ENCODE assay signal across 19 mouse cellular contexts in the genomic region with DNA sequence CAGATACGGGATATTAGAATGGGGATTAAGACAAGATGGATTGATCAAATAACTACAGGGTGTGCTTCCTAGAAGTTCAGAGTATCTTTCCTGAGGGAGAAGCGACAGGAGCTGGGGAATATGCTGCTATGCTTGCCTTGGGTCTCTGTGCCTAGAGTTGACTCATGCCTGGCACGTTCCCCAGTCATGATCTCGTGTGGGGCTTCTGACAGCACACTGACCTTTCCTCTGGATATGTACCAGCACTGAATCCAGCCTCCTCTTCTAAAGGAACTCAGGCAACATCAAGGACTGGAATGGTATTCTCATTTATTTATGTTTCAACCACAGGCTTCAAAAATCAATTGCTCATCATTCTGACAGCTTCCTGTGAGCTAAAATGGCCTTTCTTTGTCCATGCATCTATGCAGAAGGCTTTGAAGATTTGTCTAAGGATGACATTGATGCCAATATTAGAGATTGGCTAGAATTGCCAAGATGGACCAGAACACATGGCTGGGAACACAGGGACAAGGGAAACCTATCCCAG. TPM values are rescaled to one million over a fixed set of nuclear protein-coding genes. Genes with fewer than 3 reads are reported as not detected.
DNase-seq lines count a peak whose midpoint lies in the region; ATAC-seq and TF ChIP-seq lines count a peak whose summit lies in the region.
"Had no signal": no experiment of that assay in that cellular context is flagged by ENCODE, and none has a peak within 500 bp of the region (broad histone marks: within the 10 kb centered on the region; RNA-seq: fewer than 3 reads in every experiment).

No protein-coding gene starts in this region.

- no peak overlapping the region for H3K27ac ChIP-seq in hindbrain, postnatal 0 days
- no peak overlapping the region for H3K27ac ChIP-seq in hindbrain, embryonic 14.5 days
- H3K27ac ChIP-seq in thymus, adult 2 months (ENCODE audit: control insufficient read depth, insufficient read depth, low read length), result no peak overlapping the region
- H3K27ac ChIP-seq: forebrain, embryonic 12.5 days; hindbrain, embryonic 10.5 days; limb, embryonic 12.5 days; macrophage had no signal

- no peaks in the 10 kb centered on the region for H3K4me1 ChIP-seq in hindbrain, postnatal 0 days (ENCODE audit: insufficient read depth, low read length)
- H3K4me1 ChIP-seq in hindbrain, embryonic 14.5 days (replicated peaks; ENCODE audit: control insufficient read depth, insufficient read depth, low read length), result no peaks in the 10 kb centered on the region
- no peaks in the 10 kb centered on the region for H3K4me1 ChIP-seq in thymus, adult 2 months (replicated peaks; ENCODE audit: control insufficient read depth, insufficient read depth, low read length)
- H3K4me1 ChIP-seq: forebrain, embryonic 12.5 days; heart, embryonic 12.5 days; hindbrain, embryonic 10.5 days; limb, embryonic 12.5 days had no signal

- TF ChIP-seq CTCF in hindbrain, postnatal 0 days (IDR thresholded peaks at IDR 0.05; ENCODE audit: low read depth), result no peak
- TF ChIP-seq CTCF in thymus, adult 2 months (IDR thresholded peaks at IDR 0.05; ENCODE audit: borderline replicate concordance, control insufficient read depth, extremely low read depth, insufficient read depth, low read length, poor library complexity), result no peak

- DNase-seq in hindbrain, postnatal 0 days (ENCODE audit: low spot score), result peak; percentile 38
- DNase-seq in hindbrain, embryonic 14.5 days (ENCODE audit: low spot score), result no peak
- peak; percentile 78 for DNase-seq in adipocyte (ENCODE audit: low spot score)
- DNase-seq in adrenal gland, postnatal 25 days, result peak; percentile 67
- DNase-seq in cerebellum, postnatal 14 days, result peak; percentile 31 to 37
- no peak for DNase-seq in thymus, adult 2 months
- DNase-seq in lung, postnatal 14 days, result no peak
- DNase-seq: liver, postnatal 0 days; thymus, postnatal 25 days had no signal

- H3K36me3 ChIP-seq in hindbrain, postnatal 0 days (ENCODE audit: insufficient read depth, low read length), result no peaks in the 10 kb centered on the region
- no peaks in the 10 kb centered on the region for H3K36me3 ChIP-seq in hindbrain, embryonic 14.5 days (replicated peaks; ENCODE audit: control insufficient read depth, insufficient read depth)
- H3K36me3 ChIP-seq in thymus, adult 2 months (ENCODE audit: control insufficient read depth, insufficient read depth, low read length), result no peaks in the 10 kb centered on the region
- H3K36me3 ChIP-seq: forebrain, embryonic 12.5 days; heart, embryonic 12.5 days; hindbrain, embryonic 10.5 days; limb, embryonic 12.5 days had no signal

- no peak overlapping the region for H3K4me3 ChIP-seq in hindbrain, postnatal 0 days (ENCODE audit: low read length)
- H3K4me3 ChIP-seq in hindbrain, embryonic 14.5 days (replicated peaks; ENCODE audit: low read length), result no peak overlapping the region
- no peak overlapping the region for H3K4me3 ChIP-seq in thymus, adult 2 months (ENCODE audit: control insufficient read depth, insufficient read depth, low read length)
- H3K4me3 ChIP-seq: forebrain, embryonic 12.5 days; heart, embryonic 12.5 days; hindbrain, embryonic 10.5 days; limb, embryonic 12.5 days had no signal

- H3K27me3 ChIP-seq in hindbrain, postnatal 0 days (ENCODE audit: insufficient read depth, low read length), result no peaks in the 10 kb centered on the region
- H3K27me3 ChIP-seq in hindbrain, embryonic 14.5 days (ENCODE audit: control insufficient read depth, insufficient read depth, low read length), result no peaks in the 10 kb centered on the region
- no peaks in the 10 kb centered on the region for H3K27me3 ChIP-seq in thymus, adult 2 months (ENCODE audit: control insufficient read depth, insufficient read depth, low read length)
- H3K27me3 ChIP-seq: CH12.LX; forebrain, embryonic 12.5 days; heart, embryonic 12.5 days; limb, embryonic 12.5 days had no signal

- WGBS in hindbrain, postnatal 0 days, result 66% methylated on average over 4 of the region's 4 CpGs
- WGBS in hindbrain, embryonic 14.5 days, result 84% methylated on average over 4 of the region's 4 CpGs
- WGBS in thymus, adult 2 months, result 87% methylated on average over 4 of the region's 4 CpGs

- no peak overlapping the region for H3K4me2 ChIP-seq in hindbrain, postnatal 0 days (ENCODE audit: low read depth, low read length)
- H3K4me2 ChIP-seq in hindbrain, embryonic 14.5 days (replicated peaks), result no peak overlapping the region
- H3K4me2 ChIP-seq: forebrain, embryonic 12.5 days; heart, embryonic 12.5 days; limb, embryonic 12.5 days had no signal

- ATAC-seq in hindbrain, postnatal 0 days, result peak; percentile 80
- no peak for ATAC-seq in hindbrain, embryonic 14.5 days (ENCODE audit: low FRiP score)
- ATAC-seq: intestine, postnatal 0 days; liver, postnatal 0 days; Patski had no signal

- no peak for TF ChIP-seq POLR2A in thymus, adult 2 months (IDR thresholded peaks at IDR 0.05; ENCODE audit: control insufficient read depth, extremely low read depth, insufficient read depth, low read length, poor library complexity)

- H3K9ac ChIP-seq in hindbrain, postnatal 0 days (replicated peaks; ENCODE audit: low read length), result no peak overlapping the region
- no peak overlapping the region for H3K9ac ChIP-seq in hindbrain, embryonic 14.5 days
- H3K9ac ChIP-seq: forebrain, embryonic 12.5 days; heart, embryonic 12.5 days; limb, embryonic 12.5 days; liver, postnatal 0 days had no signal

- H3K9me3 ChIP-seq in hindbrain, postnatal 0 days (ENCODE audit: low read length), result no peaks in the 10 kb centered on the region
- no peaks in the 10 kb centered on the region; the same call in 1 of the 2 replicates for H3K9me3 ChIP-seq in hindbrain, embryonic 14.5 days (ENCODE audit: control insufficient read depth, low read length)
- H3K9me3 ChIP-seq: forebrain, embryonic 12.5 days; hindbrain, embryonic 10.5 days; limb, embryonic 12.5 days had no signal

RNA-seq across cellular contexts. Expression of a gene that starts 5.3 kb away (rescaled TPM):
- 1.4 and 2.2 TPM in 2 replicates for total RNA-seq in hindbrain, postnatal 0 days (2014; rRNA removed)
- 2.4 and 3.4 TPM in 2 replicates for polyA plus RNA-seq in hindbrain, postnatal 0 days (2015; fragmentation: Nextera tagmentation; extraction: Ambion mirVana)
- 2.2 and 2.9 TPM in 2 replicates for polyA plus RNA-seq in hindbrain, embryonic 14.5 days (2014; fragmentation: Nextera tagmentation; extraction: Ambion mirVana)
- 0.27 TPM in 1 of 2 replicates, not detected in the other for total RNA-seq in adrenal gland, postnatal 25 days (2021)
- polyA plus RNA-seq in thymus, adult 2 months (2012; rRNA removed), result 0.05 and 0.19 TPM in 2 replicates
- total RNA-seq: CH12.LX; common myeloid progenitor, adult 5-6 weeks; neutrophil, adult 5-6 weeks had no signal
- polyA plus RNA-seq: forebrain, embryonic 12.5 days; heart, embryonic 12.5 days; limb, embryonic 12.5 days; liver, postnatal 0 days; macrophage; Patski had no signal

RNA-seq across cellular contexts. Expression of a gene that starts 40.2 kb away (rescaled TPM):
- total RNA-seq in hindbrain, postnatal 0 days (2014; rRNA removed), result 0.43 and 0.89 TPM in 2 replicates
- polyA plus RNA-seq in hindbrain, postnatal 0 days (2015; fragmentation: Nextera tagmentation; extraction: Ambion mirVana), result 0.91 and 1.0 TPM in 2 replicates
- polyA plus RNA-seq in hindbrain, embryonic 14.5 days (2014; fragmentation: Nextera tagmentation; extraction: Ambion mirVana), result 1.3 and 1.6 TPM in 2 replicates
- total RNA-seq in adrenal gland, postnatal 25 days (2021), result 5.1 and 6.6 TPM in 2 replicates
- polyA plus RNA-seq in thymus, adult 2 months (2012; rRNA removed), result 0.85 and 1.3 TPM in 2 replicates
- total RNA-seq: CH12.LX had no signal
- polyA plus RNA-seq: Patski had no signal

Comparison
In these comparisons a context has a peak if more than half of its experiments do, and no peak if none do; other contexts are left out.
1. DNase-seq: peak in hindbrain, postnatal 0 days (single experiment), adipocyte (single experiment), adrenal gland, postnatal 25 days (single experiment) and cerebellum, postnatal 14 days (2 of 2); none in hindbrain, embryonic 14.5 days (single experiment), thymus, adult 2 months (single experiment) and lung, postnatal 14 days (single experiment).